Mouse (Mus musculus) CH12.LX (cell line): Measurements from ENCODE around the gene Zfp978. TPM values are rescaled to one million over a fixed set of nuclear protein-coding genes. Genes with fewer than 3 reads are reported as not detected.

ENCODE experiments used
- DNase-seq: peaks from one replicate; pipeline ENCODE4 v3.0.0-alpha.2; 2013; ENCODE audit errors: extremely low read depth
- H3K27ac ChIP-seq: 2 replicates; pipeline ENCODE4 v1.5.1; 2012; ENCODE audit warnings: low read depth, mild to moderate bottlenecking, control low read depth, moderate library complexity; ENCODE audit not compliant: insufficient read depth
- H3K27me3 ChIP-seq: replicated peaks from 2 replicates; pipeline ENCODE3; 2012; ENCODE audit warnings: inconsistent platforms
- H3K36me3 ChIP-seq, 2 experiments: replicated peaks in 1 of 2; 2 replicates each; pipeline versions ENCODE3 to v1.6.1; 2012; ENCODE audit warnings: inconsistent platforms in 1 of 2, low read length in 1 of 2, mild to moderate bottlenecking in 1 of 2, mixed read lengths in 1 of 2, moderate library complexity in 1 of 2; ENCODE audit not compliant: control insufficient read depth in 1 of 2, insufficient read depth in 1 of 2
- H3K4me1 ChIP-seq, 2 experiments: 2 replicates each; pipeline ENCODE4 v1.6.1; 2012; ENCODE audit warnings: inconsistent platforms in 1 of 2, moderate library complexity in 1 of 2; ENCODE audit not compliant: insufficient read depth in 2 of 2, control insufficient read depth in 1 of 2
- H3K4me2 ChIP-seq: 2 replicates; pipeline ENCODE4 v1.6.1; 2012; ENCODE audit warnings: low read depth, mild to moderate bottlenecking, control low read depth; ENCODE audit not compliant: poor library complexity, insufficient read depth, severe bottlenecking
- H3K4me3 ChIP-seq, 3 experiments: fragments of 150-350 bp in 1 of 3; sonication (generic) in 1 of 3; replicated peaks in 1 of 3; 2 replicates each; pipeline versions ENCODE3 to v1.5.1; 2011 to 2012; ENCODE audit warnings: low read depth in 2 of 3, low read length in 2 of 3, mild to moderate bottlenecking in 2 of 3, moderate library complexity in 2 of 3, control low read depth in 1 of 3, improper control_type of control experiment in 1 of 3, inconsistent platforms in 1 of 3, mixed read lengths in 1 of 3; ENCODE audit not compliant: poor library complexity in 1 of 3
- H3K79me2 ChIP-seq: replicated peaks from 2 replicates; pipeline ENCODE4 v1.6.1; 2012; ENCODE audit warnings: mild to moderate bottlenecking, moderate library complexity; ENCODE audit not compliant: control insufficient read depth, poor library complexity, insufficient read depth, severe bottlenecking; ENCODE audit errors: extremely low read depth
- H3K9ac ChIP-seq: 2 replicates; pipeline ENCODE4 v1.6.1; 2012; ENCODE audit warnings: low read depth, mild to moderate bottlenecking, control low read depth, moderate library complexity; ENCODE audit not compliant: insufficient read depth
- H3K9me3 ChIP-seq: replicated peaks from 2 replicates; pipeline ENCODE3; 2012; ENCODE audit warnings: low read length, inconsistent platforms, mixed read lengths
- HCFC1 ChIP-seq: IDR thresholded peaks from 2 replicates; pipeline ENCODE4 v1.6.1; 2012; ENCODE audit warnings: low read depth, mild to moderate bottlenecking, inconsistent platforms, low read length, improper control_type of control experiment
- JUND ChIP-seq: conservative IDR thresholded peaks from 2 replicates; pipeline ENCODE4 v1.6.1; 2011; ENCODE audit warnings: low read depth, low read length, improper control_type of control experiment
- MXI1 ChIP-seq: IDR thresholded peaks from 2 replicates; pipeline ENCODE4 v1.6.1; 2011; ENCODE audit warnings: mild to moderate bottlenecking, low read depth, low read length, improper control_type of control experiment
- SIN3A ChIP-seq: IDR thresholded peaks from 2 replicates; pipeline ENCODE4 v1.6.1; 2012; ENCODE audit warnings: low read length, improper control_type of control experiment, inconsistent platforms
- USF2 ChIP-seq: conservative IDR thresholded peaks from 2 replicates; pipeline ENCODE4 v1.6.1; 2011; ENCODE audit warnings: low read depth, low read length, improper control_type of control experiment
- dilution Hi-C: fragments of 300-500 bp; cut with MboI; formaldehyde crosslinking; loops from 2 replicates; pipeline ENCODE4 v1.14.3; 2020; ENCODE audit warnings: low sequenced_read_pairs; ENCODE audit not compliant: extremely low pct_unique_long_range_greater_than_20kb, extremely low pct_ligation_motif_present
- in situ Hi-C: fragments of 300-500 bp; cut with MboI; formaldehyde crosslinking; loops from 3 replicates; pipeline ENCODE4 v1.14.3; 2019; ENCODE audit warnings: low sequenced_read_pairs, low pct_ligation_motif_present, low pct_unique_long_range_greater_than_20kb, mixed read lengths
- polyA plus RNA-seq: library from polyadenylated mRNA; unstranded; fragments of >175 nt; gene quantifications from 2 replicates; pipeline ENCODE4 v1.2.1, GENCODE M21; 2012; ENCODE audit warnings: low read depth; ENCODE audit not compliant: insufficient read length
- total RNA-seq, 2 experiments: library from RNA; depleted of rRNA; stranded (reverse); fragments of 300-350 nt in 1 of 2; fragments of >200 nt in 1 of 2; gene quantifications; 2 replicates each; pipeline ENCODE4 v1.2.3; 2012 to 2014

Gene Zfp978
- total and polyA plus RNA-seq, 3 experiments: 0.72 TPM; not detected in 2

- no peaks in the 10 kb centered on the region for H3K36me3 ChIP-seq
- H3K9me3 ChIP-seq: peaks cover 48% of the 10 kb centered on the region
- no peak overlapping the region for H3K9ac ChIP-seq
- no peaks in the 10 kb centered on the region for H3K27me3 ChIP-seq
- in situ Hi-C loops (loop anchor here (25.0 kb wide), 1 partner anchor 297 kb away; the partner anchor contains the start of gene Zfp991), dilution Hi-C loops (no loop called here)
- no peak for DNase-seq
- no peak for TF ChIP-seq JUND
- no peak for TF ChIP-seq SIN3A
- no peak for TF ChIP-seq MXI1
- TF ChIP-seq HCFC1: no peak
- no peak for TF ChIP-seq USF2
- H3K4me2 ChIP-seq: no peak overlapping the region
- no peak overlapping the region for H3K27ac ChIP-seq
- H3K4me3 ChIP-seq: no peak overlapping the region
- no peaks in the 10 kb centered on the region for H3K4me1 ChIP-seq
- H3K79me2 ChIP-seq: no peaks in the 10 kb centered on the region
Observed at GRCm38 (mm10) chr4:147433874-147434273, 72.8 kb downstream of the Zfp978 start.

Other genes with a start within 250 kb of the Zfp978 start
- gene Zfp991, start 229.3 kb upstream of the Zfp978 start, total RNA-seq (2012; rRNA removed): 1.4 and 2.0 TPM in 2 replicates
- gene Zfp991, start 229.3 kb upstream of the Zfp978 start, total RNA-seq (2014; rRNA removed): 2.6 and 5.0 TPM in 2 replicates
- gene Zfp991, start 229.3 kb upstream of the Zfp978 start, polyA plus RNA-seq: 3.8 and 3.9 TPM in 2 replicates
- gene Zfp988, start 55.6 kb upstream of the Zfp978 start, total RNA-seq (2012; rRNA removed): not detected in 2 replicates
- gene Zfp988, start 55.6 kb upstream of the Zfp978 start, total RNA-seq (2014; rRNA removed): not detected in 2 replicates
- not detected in 2 replicates for gene Zfp988, start 55.6 kb upstream of the Zfp978 start, polyA plus RNA-seq
- gene Zfp982, start 131.1 kb downstream of the Zfp978 start, total RNA-seq (2012; rRNA removed): 0.13 TPM in 1 of 2 replicates, not detected in the other
- gene Zfp982, start 131.1 kb downstream of the Zfp978 start, total RNA-seq (2014; rRNA removed): 0.32 and 0.36 TPM in 2 replicates
- gene Zfp982, start 131.1 kb downstream of the Zfp978 start, polyA plus RNA-seq: 0.42 and 0.67 TPM in 2 replicates
- not detected in 2 replicates for gene Gm16503, start 178.9 kb downstream of the Zfp978 start, total RNA-seq (2012; rRNA removed)
- gene Gm16503, start 178.9 kb downstream of the Zfp978 start, total RNA-seq (2014; rRNA removed): not detected in 2 replicates
- not detected in 2 replicates for gene Gm16503, start 178.9 kb downstream of the Zfp978 start, polyA plus RNA-seq
- gene Zfp985, start 192.0 kb downstream of the Zfp978 start, total RNA-seq (2012; rRNA removed): not detected in 2 replicates
- not detected in 2 replicates for gene Zfp985, start 192.0 kb downstream of the Zfp978 start, total RNA-seq (2014; rRNA removed)
- gene Zfp985, start 192.0 kb downstream of the Zfp978 start, polyA plus RNA-seq: not detected in 2 replicates